8 mouse cellular contexts compared by ENCODE assay signal in genomic region chr5:77140108-77140507, GRCm38 (mm10). TPM values are rescaled to one million over a fixed set of nuclear protein-coding genes. Genes with fewer than 3 reads are reported as not detected.
DNase-seq lines count a peak whose midpoint lies in the region; TF ChIP-seq lines count a peak whose summit lies in the region.

No protein-coding gene starts in this region.

- TF ChIP-seq POLR2A in kidney, adult 2 months (IDR thresholded peaks at IDR 0.05; ENCODE audit: low read depth, low read length): no peak
- no peak for TF ChIP-seq POLR2A in myocyte (IDR thresholded peaks at IDR 0.05; ENCODE audit: insufficient read length, low read depth)

- H3K4me2 ChIP-seq in myocyte (ENCODE audit: low read depth): peak overlapping the region; percentile 55

- TF ChIP-seq CTCF in kidney, adult 2 months (conservative IDR thresholded peaks at IDR 0.05; ENCODE audit: insufficient read depth, insufficient read length, low read depth, low read length): no peak

- H3K27me3 ChIP-seq in kidney, adult 2 months (replicated peaks; ENCODE audit: control insufficient read depth, insufficient read depth, low read length): no peaks in the 10 kb centered on the region
- H3K27me3 ChIP-seq in myocyte (ENCODE audit: control insufficient read depth, insufficient read depth, insufficient read length): no peaks in the 10 kb centered on the region

- no peak overlapping the region for H3K4me3 ChIP-seq in kidney, adult 2 months (ENCODE audit: insufficient read depth, low read depth, low read length)
- H3K4me3 ChIP-seq in myocyte: no peak overlapping the region

- H3K79me2 ChIP-seq in myocyte (ENCODE audit: control insufficient read depth, insufficient read depth): no peaks in the 10 kb centered on the region

- H3ac ChIP-seq in myocyte (ENCODE audit: control insufficient read depth, insufficient read length): no peak overlapping the region

- H3K36me3 ChIP-seq in kidney, adult 2 months (ENCODE audit: control insufficient read depth, insufficient read depth, low read length): no peaks in the 10 kb centered on the region
- no peaks in the 10 kb centered on the region for H3K36me3 ChIP-seq in myocyte (ENCODE audit: control insufficient read depth, insufficient read depth)

- 29% methylated on average over 6 of the region's 6 CpGs for WGBS in kidney, adult 2 months

- H3K27ac ChIP-seq in kidney, adult 2 months (ENCODE audit: insufficient read depth, low read depth, low read length): no peak overlapping the region

- no peaks in the 10 kb centered on the region for H3K4me1 ChIP-seq in kidney, adult 2 months (ENCODE audit: control insufficient read depth, insufficient read depth, low read length)

- peak; percentile 41 for DNase-seq in kidney, adult 2 months
- DNase-seq in kidney, adult 8-10 months: no peak
- peak; percentile 30 for DNase-seq in MN1 (ENCODE audit: low spot score)
- peak; percentile 28 to 57 for DNase-seq in kidney, postnatal 4 days
- DNase-seq in layer of hippocampus, adult 9-11 months: no peak
- DNase-seq in gastrocnemius, adult 8-10 months (ENCODE audit: low spot score in 2 of 2): no peak
- DNase-seq in frontal cortex, postnatal 14 days (ENCODE audit: low spot score in 2 of 2): no peak

TF ChIP-seq in myocyte, 11 proteins besides CTCF, POLR2A, EP300 and RAD21:
- TF ChIP-seq SRF (IDR thresholded peaks at IDR 0.05; ENCODE audit: control insufficient read depth, insufficient read length, low read depth) (no peak), USF1 (IDR thresholded peaks at IDR 0.05; ENCODE audit: low read depth) (no peak), MYOD1 (IDR thresholded peaks at IDR 0.05; ENCODE audit: control insufficient read depth in 1 of 3, insufficient read length in 2 of 3, low read depth in 2 of 3) (no peak), CEBPB (IDR thresholded peaks at IDR 0.05; ENCODE audit: insufficient read depth, poor library complexity, severe bottlenecking) (no peak)

RNA-seq across cellular contexts. Expression of gene Hopx, which starts 25.2 kb away (rescaled TPM):
- polyA plus RNA-seq in kidney, adult 2 months (2012; rRNA removed): 14.2 and 18.4 TPM in 2 replicates
- polyA plus RNA-seq in myocyte (2012; fragmentation: generic; extraction: Trizol): 0.68 TPM
- total RNA-seq in gastrocnemius, adult 8-10 months (2022): 1 to 10 TPM; 1.2 to 2.7 (median 2.2) TPM

Comparison
In these comparisons a context has a peak if more than half of its experiments do, and no peak if none do; other contexts are left out.
1. DNase-seq: peak in kidney, adult 2 months (single experiment), MN1 (single experiment) and kidney, postnatal 4 days (2 of 2); none in kidney, adult 8-10 months (0 of 2), layer of hippocampus, adult 9-11 months (single experiment), gastrocnemius, adult 8-10 months (0 of 2) and frontal cortex, postnatal 14 days (0 of 2).